In genomic region chr9:56795721-56796655, GRCm38 (mm10) we compare ENCODE assay signal across 9 mouse cellular contexts. TPM values are rescaled to one million over a fixed set of nuclear protein-coding genes. Genes with fewer than 3 reads are reported as not detected.
DNase-seq lines count a peak whose midpoint lies in the region; ATAC-seq lines count a peak whose summit lies in the region.
"Had no signal": no experiment of that assay in that cellular context is flagged by ENCODE, and none has a peak within 500 bp of the region (broad histone marks: within the 10 kb centered on the region; RNA-seq: fewer than 3 reads in every experiment).

Gene Lingo1 (minus strand): TSS chr9:56796468.

- peak within 1 kb of the TSS; percentile 62 for H3K4me3 ChIP-seq in neural tube, embryonic 15.5 days (replicated peaks)

- no peaks in the 10 kb centered on the region for H3K9me3 ChIP-seq in neural tube, embryonic 15.5 days (replicated peaks)

- intact Hi-C loops in left cerebral cortex, postnatal 14 days (cut with DNase I), result loop anchor here (5.0 kb wide), 3 partner anchors 59 to 139 kb away; no protein-coding TSS in a partner anchor
- intact Hi-C loops in gastrocnemius, postnatal 14 days (cut with DNase I; ENCODE audit: low total_unique reads), result loop anchor here (1.0 kb wide), 1 partner anchor 160 kb away; no protein-coding TSS in a partner anchor

- DNase-seq in layer of hippocampus, adult 11-12 months (ENCODE audit: low spot score), result peak; percentile 72
- DNase-seq in layer of hippocampus, adult 9-10 months (ENCODE audit: low spot score), result no peak
- DNase-seq in cerebellum, postnatal 10 days, result peak; percentile 81 to 82
- peak; percentile 78 to 80 for DNase-seq in frontal cortex, postnatal 36 days (ENCODE audit: low spot score in 2 of 2)
- peak; percentile 81 to 85 for DNase-seq in left cerebral cortex, postnatal 14 days (ENCODE audit: low spot score in 2 of 2)
- no peak for DNase-seq in thymus, postnatal 36 days
- no peak for DNase-seq in gastrocnemius, postnatal 14 days

- H3K36me3 ChIP-seq in neural tube, embryonic 15.5 days, result no peaks in the 10 kb centered on the region

- H3K27me3 ChIP-seq in neural tube, embryonic 15.5 days (replicated peaks), result peaks cover 42% of the 10 kb centered on the region

- H3K4me2 ChIP-seq in neural tube, embryonic 15.5 days, result peak within 1 kb of the TSS; percentile 87

- peak within 1 kb of the TSS; percentile 90 for H3K27ac ChIP-seq in neural tube, embryonic 15.5 days (replicated peaks)

- peaks cover 65% of the 10 kb centered on the region for H3K4me1 ChIP-seq in neural tube, embryonic 15.5 days

- ATAC-seq in neural tube, embryonic 15.5 days (ENCODE audit: low FRiP score), result peak; percentile 89

- under 1% methylated on average over 79 of the region's 88 CpGs for WGBS in neural tube, embryonic 15.5 days

- H3K9ac ChIP-seq in neural tube, embryonic 15.5 days (replicated peaks), result peak within 1 kb of the TSS; percentile 73

RNA-seq across cellular contexts. Expression of gene Lingo1, which starts in this region (rescaled TPM):
- total RNA-seq in left cerebral cortex, postnatal 14 days (2021), result 100 to 1,000 TPM; 490 to 503 TPM
- 67.4 and 72.2 TPM in 2 replicates for polyA plus RNA-seq in neural tube, embryonic 15.5 days (2015; fragmentation: Nextera tagmentation; extraction: Ambion mirVana)
- total RNA-seq in gastrocnemius, postnatal 14 days (2021), result under 1 TPM; 0.47 to 0.82 TPM
- total RNA-seq: neutrophil, adult 5-6 weeks had no signal

Comparison
In these comparisons a context has a peak if more than half of its experiments do, and no peak if none do; other contexts are left out.
1. RNA of gene Lingo1 (total RNA-seq): 490 to 503 TPM in left cerebral cortex, postnatal 14 days; 0.47 to 0.82 TPM in gastrocnemius, postnatal 14 days; every median in the first group is over 100 times any median in the second.
2. DNase-seq: peak in layer of hippocampus, adult 11-12 months (single experiment), cerebellum, postnatal 10 days (2 of 2), frontal cortex, postnatal 36 days (2 of 2) and left cerebral cortex, postnatal 14 days (2 of 2); none in layer of hippocampus, adult 9-10 months (single experiment), thymus, postnatal 36 days (0 of 2) and gastrocnemius, postnatal 14 days (single experiment).